Mouse (Mus musculus) cerebellum, adult 2 months (tissue): ENCODE measurements at regions not wholly inside any gene's neighbourhood (a gene's known extent, or its start where the extent isn't known, plus 50 kb on each side); places are given as distances from the start of the nearest gene placed in this dataset.

Experiments
- CTCF ChIP-seq: fragments of 200-500 bp; IDR thresholded peaks from 2 replicates; pipeline ENCODE4 v1.5.1; 2011; ENCODE audit warnings: low read depth, mild to moderate bottlenecking, control low read depth, low read length, moderate library complexity, borderline replicate concordance; ENCODE audit not compliant: insufficient read depth
- POLR2A ChIP-seq: fragments of 200-500 bp; IDR thresholded peaks from 2 replicates; pipeline ENCODE4 v1.6.1; 2011; ENCODE audit warnings: low read length, control low read depth, borderline replicate concordance; ENCODE audit not compliant: insufficient read depth

- TF ChIP-seq CTCF: no peak
- no peak for TF ChIP-seq POLR2A
Observed at GRCm38 (mm10) chr10:8936369-8936768, 50.5 kb upstream of the Sash1 start.
